Mouse (Mus musculus) cortical plate, adult 2 months (tissue): ENCODE measurements at regions not wholly inside any gene's neighbourhood (a gene's known extent, or its start where the extent isn't known, plus 50 kb on each side); places are given as distances from the start of the nearest gene placed in this dataset.

Source experiments
- CTCF ChIP-seq: fragments of 200-500 bp; IDR thresholded peaks from 2 replicates; pipeline ENCODE4 v1.5.1; 2011; ENCODE audit warnings: mild to moderate bottlenecking, control low read depth, low read length; ENCODE audit not compliant: insufficient read depth; ENCODE audit errors: extremely low read depth
- POLR2A ChIP-seq: fragments of 200-500 bp; IDR thresholded peaks from 2 replicates; pipeline ENCODE4 v1.6.1; 2011; ENCODE audit warnings: mild to moderate bottlenecking, low read length, control low read depth; ENCODE audit not compliant: insufficient read depth; ENCODE audit errors: extremely low read depth

- TF ChIP-seq POLR2A (no peak), CTCF (no peak)
Measured at GRCm38 (mm10) chr6:101027462-101027861, 194.0 kb downstream of the Ppp4r2 start.
